ENCODE assay signal across 8 mouse cellular contexts in the genomic region with DNA sequence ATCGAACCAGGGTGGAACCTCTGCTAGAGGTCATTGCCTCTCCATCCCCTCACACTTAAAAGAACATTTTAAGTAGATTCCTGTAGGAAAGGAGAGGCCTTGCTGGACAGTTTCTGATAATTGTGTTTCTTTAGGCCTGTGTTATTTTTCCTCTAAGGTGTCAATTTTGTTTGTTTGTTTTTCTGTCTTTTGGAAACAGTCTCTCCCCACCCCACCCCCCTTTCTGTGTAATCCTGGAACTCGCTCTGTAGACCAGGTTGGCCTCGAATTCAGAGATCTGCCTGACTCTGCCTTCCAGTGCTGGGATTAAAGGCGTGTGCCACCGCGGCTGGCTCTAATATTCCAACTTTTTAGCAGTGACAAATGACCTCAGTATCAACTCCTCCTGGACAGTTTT. TPM values are rescaled to one million over a fixed set of nuclear protein-coding genes. Genes with fewer than 3 reads are reported as not detected.
DNase-seq lines count a peak whose midpoint lies in the region; ATAC-seq and TF ChIP-seq lines count a peak whose summit lies in the region.

No protein-coding gene starts in this region.

- peak overlapping the region; percentile 99 for H3K27ac ChIP-seq in thymus, adult 2 months (ENCODE audit: control insufficient read depth, insufficient read depth, low read length)
- peak overlapping the region; percentile 56 for H3K27ac ChIP-seq in limb, embryonic 14.5 days (replicated peaks; ENCODE audit: low read depth, low read length)
- H3K27ac ChIP-seq in stomach, embryonic 16.5 days (ENCODE audit: low read length), result peak overlapping the region; percentile 76

- WGBS in thymus, adult 2 months, result 47% methylated on average over 6 of the region's 6 CpGs
- 70% methylated on average over 6 of the region's 6 CpGs for WGBS in limb, embryonic 14.5 days
- 54% methylated on average over 6 of the region's 6 CpGs for WGBS in stomach, embryonic 16.5 days

- no peak for TF ChIP-seq CTCF in thymus, adult 2 months (IDR thresholded peaks at IDR 0.05; ENCODE audit: borderline replicate concordance, control insufficient read depth, extremely low read depth, insufficient read depth, low read length, poor library complexity)

- no peak for TF ChIP-seq POLR2A in thymus, adult 2 months (IDR thresholded peaks at IDR 0.05; ENCODE audit: control insufficient read depth, extremely low read depth, insufficient read depth, low read length, poor library complexity)
- no peak for TF ChIP-seq POLR2A in limb, embryonic 14.5 days (IDR thresholded peaks at IDR 0.05; ENCODE audit: borderline replicate concordance, extremely low read depth, insufficient read depth, insufficient read length)

- no peaks in the 10 kb centered on the region for H3K27me3 ChIP-seq in thymus, adult 2 months (ENCODE audit: control insufficient read depth, insufficient read depth, low read length)
- H3K27me3 ChIP-seq in limb, embryonic 14.5 days (ENCODE audit: control insufficient read depth, insufficient read depth, low read length), result no peaks in the 10 kb centered on the region
- H3K27me3 ChIP-seq in stomach, embryonic 16.5 days (ENCODE audit: control insufficient read depth, insufficient read depth, low read length), result no peaks in the 10 kb centered on the region

- H3K9me3 ChIP-seq in limb, embryonic 14.5 days (ENCODE audit: control insufficient read depth, low read length), result no peaks in the 10 kb centered on the region
- H3K9me3 ChIP-seq in stomach, embryonic 16.5 days (replicated peaks; ENCODE audit: control insufficient read depth, low read length), result no peaks in the 10 kb centered on the region

- no peak for ATAC-seq in limb, embryonic 14.5 days (ENCODE audit: low FRiP score, low read depth)
- ATAC-seq in stomach, embryonic 16.5 days (ENCODE audit: insufficient read depth, low FRiP score), result no peak

- H3K4me1 ChIP-seq in thymus, adult 2 months (replicated peaks; ENCODE audit: control insufficient read depth, insufficient read depth, low read length), result peaks cover 39% of the 10 kb centered on the region
- 0 out of 2 replicates have a peak, but pooled peaks cover 6% of the 10 kb centered on the region for H3K4me1 ChIP-seq in limb, embryonic 14.5 days (ENCODE audit: control insufficient read depth, insufficient read depth, low read length)
- peaks cover 4% of the 10 kb centered on the region; the same call in 1 of the 2 replicates for H3K4me1 ChIP-seq in stomach, embryonic 16.5 days (ENCODE audit: control insufficient read depth, insufficient read depth, low read length)

- peak overlapping the region; percentile 63 for H3K4me2 ChIP-seq in limb, embryonic 14.5 days (replicated peaks; ENCODE audit: low read depth, low read length, severe bottlenecking)
- H3K4me2 ChIP-seq in stomach, embryonic 16.5 days (ENCODE audit: low read depth, low read length), result peak overlapping the region; percentile 85

- H3K36me3 ChIP-seq in thymus, adult 2 months (ENCODE audit: control insufficient read depth, insufficient read depth, low read length), result no peaks in the 10 kb centered on the region; the same call in 1 of the 2 replicates
- no peaks in the 10 kb centered on the region for H3K36me3 ChIP-seq in limb, embryonic 14.5 days (ENCODE audit: control insufficient read depth, insufficient read depth, low read length)
- no peaks in the 10 kb centered on the region for H3K36me3 ChIP-seq in stomach, embryonic 16.5 days (ENCODE audit: control insufficient read depth, insufficient read depth, low read length)

- peak; percentile 2 for DNase-seq in embryo, embryonic 11 days
- no peak for DNase-seq in embryo, embryonic 9.5 days (ENCODE audit: extremely low spot score)
- DNase-seq in thymus, adult 2 months, result no peak
- no peak for DNase-seq in thymus, postnatal 36 days
- DNase-seq in limb, embryonic 14.5 days (ENCODE audit: low spot score), result no peak
- no peak for DNase-seq in right cerebral cortex, postnatal 25 days
- no peak for DNase-seq in urinary bladder, postnatal 36 days (ENCODE audit: low spot score in 2 of 2)

- peak overlapping the region; percentile 50 for H3K4me3 ChIP-seq in thymus, adult 2 months (ENCODE audit: control insufficient read depth, insufficient read depth, low read length)
- peak overlapping the region; percentile 90 for H3K4me3 ChIP-seq in limb, embryonic 14.5 days (replicated peaks; ENCODE audit: low read length)
- H3K4me3 ChIP-seq in stomach, embryonic 16.5 days (replicated peaks; ENCODE audit: low read length), result peak overlapping the region; percentile 97

- H3K9ac ChIP-seq in limb, embryonic 14.5 days (ENCODE audit: low read depth, low read length, severe bottlenecking), result peak overlapping the region; percentile 61; the same call in 1 of the 2 replicates
- H3K9ac ChIP-seq in stomach, embryonic 16.5 days (ENCODE audit: low read length), result peak overlapping the region; percentile 75

RNA-seq across cellular contexts. Expression of a gene that starts 0.8 kb away (rescaled TPM):
- 89.1 and 120 TPM in 2 replicates for polyA plus RNA-seq in thymus, adult 2 months (2012; rRNA removed)
- 97.0 and 137 TPM in 2 replicates for polyA plus RNA-seq in limb, embryonic 14.5 days (2012; rRNA removed)
- polyA plus RNA-seq in limb, embryonic 14.5 days (2014; fragmentation: Nextera tagmentation; extraction: Ambion mirVana), result 55.0 and 66.2 TPM in 2 replicates
- 156 and 167 TPM in 2 replicates for polyA plus RNA-seq in stomach, embryonic 16.5 days (2015; fragmentation: Nextera tagmentation; extraction: Ambion mirVana)

RNA-seq across cellular contexts. Expression of a gene that starts 23.8 kb away (rescaled TPM):
- 4.3 and 13.0 TPM in 2 replicates for polyA plus RNA-seq in thymus, adult 2 months (2012; rRNA removed)
- polyA plus RNA-seq in limb, embryonic 14.5 days (2012; rRNA removed), result 11.3 and 14.9 TPM in 2 replicates
- polyA plus RNA-seq in limb, embryonic 14.5 days (2014; fragmentation: Nextera tagmentation; extraction: Ambion mirVana), result 11.5 and 16.4 TPM in 2 replicates
- 2.4 and 2.9 TPM in 2 replicates for polyA plus RNA-seq in stomach, embryonic 16.5 days (2015; fragmentation: Nextera tagmentation; extraction: Ambion mirVana)

RNA-seq across cellular contexts. Expression of a gene that starts 34.5 kb away (rescaled TPM):
- polyA plus RNA-seq in thymus, adult 2 months (2012; rRNA removed), result 139 and 156 TPM in 2 replicates
- polyA plus RNA-seq in limb, embryonic 14.5 days (2012; rRNA removed), result 116 and 150 TPM in 2 replicates
- 35.8 and 36.1 TPM in 2 replicates for polyA plus RNA-seq in limb, embryonic 14.5 days (2014; fragmentation: Nextera tagmentation; extraction: Ambion mirVana)
- polyA plus RNA-seq in stomach, embryonic 16.5 days (2015; fragmentation: Nextera tagmentation; extraction: Ambion mirVana), result 33.9 and 34.6 TPM in 2 replicates

RNA-seq across cellular contexts. Expression of a gene that starts 36.5 kb away (rescaled TPM):
- 4.5 and 6.0 TPM in 2 replicates for polyA plus RNA-seq in thymus, adult 2 months (2012; rRNA removed)
- 16.6 and 20.6 TPM in 2 replicates for polyA plus RNA-seq in limb, embryonic 14.5 days (2012; rRNA removed)
- polyA plus RNA-seq in limb, embryonic 14.5 days (2014; fragmentation: Nextera tagmentation; extraction: Ambion mirVana), result 16.6 and 21.1 TPM in 2 replicates
- 28.8 and 30.0 TPM in 2 replicates for polyA plus RNA-seq in stomach, embryonic 16.5 days (2015; fragmentation: Nextera tagmentation; extraction: Ambion mirVana)

RNA-seq across cellular contexts. Expression of a gene that starts 46.2 kb away (rescaled TPM):
- polyA plus RNA-seq in thymus, adult 2 months (2012; rRNA removed), result 3.0 and 3.1 TPM in 2 replicates
- polyA plus RNA-seq in limb, embryonic 14.5 days (2012; rRNA removed), result 8.4 and 10.9 TPM in 2 replicates
- polyA plus RNA-seq in limb, embryonic 14.5 days (2014; fragmentation: Nextera tagmentation; extraction: Ambion mirVana), result 4.4 and 5.4 TPM in 2 replicates
- 3.8 and 5.2 TPM in 2 replicates for polyA plus RNA-seq in stomach, embryonic 16.5 days (2015; fragmentation: Nextera tagmentation; extraction: Ambion mirVana)
